ENCODE assay signal across 16 mouse cellular contexts in the genomic region with DNA sequence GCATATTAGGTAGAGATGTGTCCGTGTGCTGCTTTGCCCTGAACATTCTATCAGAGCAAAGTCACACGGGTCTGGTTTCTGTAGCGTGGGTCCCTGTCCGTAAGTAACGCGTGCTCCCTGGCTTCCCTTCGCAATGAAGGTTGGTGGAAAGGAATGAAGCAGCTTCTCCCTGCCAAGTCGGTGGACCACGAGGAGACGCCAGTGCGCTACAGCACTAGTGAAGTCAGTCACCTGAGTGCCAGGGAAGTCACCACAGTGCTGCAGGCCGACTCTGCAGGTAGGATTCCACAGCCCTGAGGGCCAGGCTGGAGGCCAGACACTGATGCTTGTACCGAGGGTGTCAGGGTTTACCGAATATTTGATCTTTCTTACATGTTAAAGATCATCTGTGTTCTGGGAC. TPM values are rescaled to one million over a fixed set of nuclear protein-coding genes. Genes with fewer than 3 reads are reported as not detected.
DNase-seq lines count a peak whose midpoint lies in the region.
"Had no signal": no experiment of that assay in that cellular context is flagged by ENCODE, and none has a peak within 500 bp of the region (broad histone marks: within the 10 kb centered on the region; RNA-seq: fewer than 3 reads in every experiment).

No protein-coding gene starts in this region.

- DNase-seq in urinary bladder, postnatal 14 days (ENCODE audit: low spot score) = peak; percentile 17
- no peak for DNase-seq in urinary bladder, adult 2 months (ENCODE audit: low spot score)
- peak; percentile 61 for DNase-seq in kidney, adult 9 months
- peak; percentile 67 for DNase-seq in kidney, postnatal 14 days
- no peak for DNase-seq in spleen, postnatal 14 days (ENCODE audit: low spot score in 2 of 2)
- no peak for DNase-seq in cerebellum, postnatal 14 days
- no peak for DNase-seq in left cerebral cortex, postnatal 10 days (ENCODE audit: extremely low spot score in 1 of 2, low spot score in 2 of 2)
- DNase-seq: adrenal gland, postnatal 14 days; B cell, adult 2 months; cerebellum, adult 9-11 months; forebrain, postnatal 0 days; lung, adult 18-20 months; lung, postnatal 10 days; right cerebral cortex, adult 18-20 months; right cerebral cortex, postnatal 4 days; thymus, postnatal 25 days had no signal

- intact Hi-C loops in left cerebral cortex, postnatal 10 days (cut with DNase I) = no loop called here

RNA-seq across cellular contexts. Expression of gene Dcbld2, which starts 55.8 kb away (rescaled TPM):
- polyA plus RNA-seq in urinary bladder, adult 2 months (2012; rRNA removed) = 23.7 and 33.3 TPM in 2 replicates
- total RNA-seq in left cerebral cortex, postnatal 10 days (2021) = 10 to 100 TPM; 36.4 to 36.7 TPM

RNA-seq across cellular contexts. Expression of gene St3gal6, which starts 60.0 kb away (rescaled TPM):
- polyA plus RNA-seq in urinary bladder, adult 2 months (2012; rRNA removed) = 14.3 and 16.2 TPM in 2 replicates
- 10 to 100 TPM; 20.6 to 22.1 TPM for total RNA-seq in left cerebral cortex, postnatal 10 days (2021)

Comparison
In these comparisons a context has a peak if more than half of its experiments do, and no peak if none do; other contexts are left out.
1. DNase-seq: peak in urinary bladder, postnatal 14 days (single experiment), kidney, adult 9 months (single experiment) and kidney, postnatal 14 days (single experiment); none in urinary bladder, adult 2 months (single experiment), spleen, postnatal 14 days (0 of 2), cerebellum, postnatal 14 days (0 of 2) and left cerebral cortex, postnatal 10 days (0 of 2).